Mouse (Mus musculus) hindbrain, embryonic 13.5 days (tissue): ENCODE results near the gene Notch4. TPM values are rescaled to one million over a fixed set of nuclear protein-coding genes. Genes with fewer than 3 reads are reported as not detected.

Source experiments
- ATAC-seq: fragments of 200-750 bp; cut with Nextera tagmentation; 2 replicates; pipeline ENCODE4 v1.8.0; 2017; ENCODE audit warnings: moderate TSS enrichment; ENCODE audit not compliant: low FRiP score
- H3K27ac ChIP-seq: fragments of 300-500 bp; sonication (generic); 2 replicates; pipeline ENCODE4 v1.5.1; 2015; ENCODE audit warnings: inconsistent platforms, mild to moderate bottlenecking, moderate library complexity
- H3K27me3 ChIP-seq: fragments of 300-500 bp; sonication (generic); 2 replicates; pipeline ENCODE4 v1.6.1; 2015; ENCODE audit warnings: mild to moderate bottlenecking, inconsistent platforms
- H3K36me3 ChIP-seq: fragments of 300-500 bp; sonication (generic); 2 replicates; pipeline ENCODE4 v1.6.1; 2015; ENCODE audit warnings: mild to moderate bottlenecking, inconsistent platforms
- H3K4me1 ChIP-seq: fragments of 300-500 bp; sonication (generic); replicated peaks from 2 replicates; pipeline ENCODE4 v1.6.1; 2015; ENCODE audit warnings: inconsistent platforms
- H3K4me2 ChIP-seq: fragments of 300-500 bp; sonication (generic); 2 replicates; pipeline ENCODE4 v1.6.1; 2015; ENCODE audit warnings: inconsistent platforms, mild to moderate bottlenecking, moderate library complexity
- H3K4me3 ChIP-seq: fragments of 300-500 bp; sonication (generic); 2 replicates; pipeline ENCODE4 v1.5.1; 2015; ENCODE audit warnings: mild to moderate bottlenecking, inconsistent platforms
- H3K9ac ChIP-seq: fragments of 300-500 bp; sonication (generic); 2 replicates; pipeline ENCODE4 v1.6.1; 2015; ENCODE audit warnings: mild to moderate bottlenecking, inconsistent platforms
- H3K9me3 ChIP-seq: fragments of 300-500 bp; sonication (generic); 2 replicates; pipeline ENCODE4 v1.6.1; 2016; ENCODE audit warnings: inconsistent platforms
- WGBS: fragments of 180-500 bp; shearing (Covaris S2); methylation state at CpG from one replicate; pipeline ENCODE4 v1.1.7; 2015; 5-methylcytosine and 5-hydroxymethylcytosine counted together
- polyA plus RNA-seq: library from polyadenylated mRNA; unstranded; fragments of >200 nt; fragmentation: Nextera tagmentation; extraction: Ambion mirVana; gene quantifications from 2 replicates; pipeline ENCODE4 v1.2.1, GENCODE M21; 2015

Gene Notch4
- polyA plus RNA-seq, 1 experiment from 2014 or later, result 8.4 TPM

- Histone ChIP-seq H3K4me1 (no peaks in the 10 kb centered on the region), H3K27me3 (no peaks in the 10 kb centered on the region), H3K4me2 (no peak overlapping the region), H3K9ac (no peak overlapping the region), H3K27ac (no peak overlapping the region), H3K36me3 (peaks cover 75% of the 10 kb centered on the region), H3K4me3 (no peak overlapping the region), H3K9me3 (no peaks in the 10 kb centered on the region)
- ATAC-seq, result no peak
- WGBS, result 12% methylated on average over 6 of the region's 6 CpGs
These were observed 54.9 kb downstream of the Notch4 start for GRCm38 (mm10) chr17:34618999-34619398.

GRCm38 (mm10) chr17:34621006-34621405 is 56.9 kb downstream of the Notch4 start:
- no peaks in the 10 kb centered on the region for H3K27me3 ChIP-seq
- no peak overlapping the region for H3K4me3 ChIP-seq
- H3K4me2 ChIP-seq, result no peak overlapping the region
- H3K9ac ChIP-seq, result no peak overlapping the region
- peaks cover 4% of the 10 kb centered on the region for H3K4me1 ChIP-seq
- no peak overlapping the region for H3K27ac ChIP-seq
- WGBS, result 93% methylated on average over 8 of the region's 8 CpGs
- peaks cover 57% of the 10 kb centered on the region for H3K36me3 ChIP-seq
- H3K9me3 ChIP-seq, result no peaks in the 10 kb centered on the region
- ATAC-seq, result no peak

GRCm38 (mm10) chr17:34623161-34623560 is 59.1 kb downstream of the Notch4 start:
- Histone ChIP-seq H3K4me3 (no peak overlapping the region), H3K4me2 (no peak overlapping the region), H3K4me1 (peaks cover 19% of the 10 kb centered on the region), H3K36me3 (peaks cover 44% of the 10 kb centered on the region), H3K9me3 (no peaks in the 10 kb centered on the region), H3K27ac (no peak overlapping the region), H3K27me3 (no peaks in the 10 kb centered on the region), H3K9ac (no peak overlapping the region)
- no peak for ATAC-seq
- WGBS, result 90% methylated on average over 9 of the region's 9 CpGs

- WGBS, result 98% methylated on average over 3 of the region's 3 CpGs
- Histone ChIP-seq H3K4me2 (no peak overlapping the region), H3K27me3 (peaks cover 5% of the 10 kb centered on the region)
These were observed 60.9 kb downstream of the Notch4 start for GRCm38 (mm10) chr17:34624981-34625380.

GRCm38 (mm10) chr17:34626062-34626772 is 62.1 kb downstream of the Notch4 start:
- Histone ChIP-seq H3K4me2 (peak overlapping the region; percentile 91), H3K27me3 (peaks cover 17% of the 10 kb centered on the region), H3K4me3 (peak overlapping the region; percentile 73), H3K27ac (peak overlapping the region; percentile 93), H3K4me1 (peaks cover 49% of the 10 kb centered on the region), H3K9ac (peak overlapping the region; percentile 83), H3K9me3 (no peaks in the 10 kb centered on the region), H3K36me3 (peaks cover 28% of the 10 kb centered on the region)
- WGBS, result 53% methylated on average over 16 of the region's 16 CpGs
- no peak for ATAC-seq

More at GRCm38 (mm10) chr17:34624981-34625380, 60.9 kb downstream of the Notch4 start:
- no peak overlapping the region for H3K9ac ChIP-seq
- no peak overlapping the region for H3K4me3 ChIP-seq
- peaks cover 35% of the 10 kb centered on the region for H3K36me3 ChIP-seq
- no peaks in the 10 kb centered on the region for H3K9me3 ChIP-seq
- ATAC-seq, result no peak
- no peak overlapping the region for H3K27ac ChIP-seq
- H3K4me1 ChIP-seq, result peaks cover 37% of the 10 kb centered on the region

GRCm38 (mm10) chr17:34626773-34627092 is 62.7 kb downstream of the Notch4 start:
- H3K4me1 ChIP-seq, result peaks cover 54% of the 10 kb centered on the region
- WGBS, result 0% methylated on average over 18 of the region's 18 CpGs
- H3K4me3 ChIP-seq, result peak overlapping the region; percentile 73
- H3K27me3 ChIP-seq, result peaks cover 22% of the 10 kb centered on the region
- H3K9ac ChIP-seq, result peak overlapping the region; percentile 83
- H3K36me3 ChIP-seq, result peaks cover 22% of the 10 kb centered on the region
- no peaks in the 10 kb centered on the region for H3K9me3 ChIP-seq
- H3K4me2 ChIP-seq, result peak overlapping the region; percentile 91
- peak overlapping the region; percentile 93 for H3K27ac ChIP-seq
- ATAC-seq, result peak; percentile 43

- peaks cover 17% of the 10 kb centered on the region for H3K36me3 ChIP-seq
- 0% methylated on average over 42 of the region's 45 CpGs for WGBS
- H3K4me3 ChIP-seq, result peak overlapping the region; percentile 73
- peak overlapping the region; percentile 93 for H3K27ac ChIP-seq
- peak overlapping the region; percentile 91 for H3K4me2 ChIP-seq
- H3K9ac ChIP-seq, result peak overlapping the region; percentile 83
- peaks cover 28% of the 10 kb centered on the region for H3K27me3 ChIP-seq
- ATAC-seq, result peak; percentile 73
- H3K9me3 ChIP-seq, result no peaks in the 10 kb centered on the region
- peaks cover 60% of the 10 kb centered on the region for H3K4me1 ChIP-seq
These were observed 63.2 kb downstream of the Notch4 start for GRCm38 (mm10) chr17:34627093-34627942.

GRCm38 (mm10) chr17:34627943-34628643 is 64.0 kb downstream of the Notch4 start, which contains the start of gene Ppt2:
Gene Ppt2 (minus strand): TSS chr17:34628510.
- peak within 1 kb of the TSS; percentile 83 for H3K9ac ChIP-seq
- 8% methylated on average over 29 of the region's 29 CpGs for WGBS
- peak within 1 kb of the TSS; percentile 73 for H3K4me3 ChIP-seq
- peaks cover 10% of the 10 kb centered on the region for H3K36me3 ChIP-seq
- H3K27ac ChIP-seq, result peak within 1 kb of the TSS; percentile 93
- peaks cover 61% of the 10 kb centered on the region for H3K4me1 ChIP-seq
- peaks cover 36% of the 10 kb centered on the region for H3K27me3 ChIP-seq
- H3K4me2 ChIP-seq, result peak within 1 kb of the TSS; percentile 91
- ATAC-seq, result peak; percentile 22
- no peaks in the 10 kb centered on the region for H3K9me3 ChIP-seq

- no peak for ATAC-seq
- Histone ChIP-seq H3K9me3 (no peaks in the 10 kb centered on the region), H3K27me3 (peaks cover 41% of the 10 kb centered on the region), H3K36me3 (peaks cover 4% of the 10 kb centered on the region), H3K9ac (peak overlapping the region; percentile 83), H3K4me1 (peaks cover 61% of the 10 kb centered on the region), H3K4me3 (peak overlapping the region; percentile 73), H3K27ac (peak overlapping the region; percentile 93), H3K4me2 (peak overlapping the region; percentile 91)
- WGBS, result 17% methylated on average over 5 of the region's 5 CpGs
These were observed 64.5 kb downstream of the Notch4 start for GRCm38 (mm10) chr17:34628644-34628967.

GRCm38 (mm10) chr17:34629221-34629751 is 65.2 kb downstream of the Notch4 start, which contains the start of gene Prrt1:
Gene Prrt1 (plus strand): TSS chr17:34629533.
- Histone ChIP-seq H3K27ac (peak within 1 kb of the TSS; percentile 93), H3K9ac (peak within 1 kb of the TSS; percentile 83), H3K27me3 (peaks cover 47% of the 10 kb centered on the region), H3K4me3 (peak within 1 kb of the TSS; percentile 73), H3K4me2 (peak within 1 kb of the TSS; percentile 91), H3K9me3 (no peaks in the 10 kb centered on the region), H3K36me3 (peaks cover 3% of the 10 kb centered on the region; the same call in 1 of the 2 replicates), H3K4me1 (peaks cover 61% of the 10 kb centered on the region)
- ATAC-seq, result peak; percentile 26; the same call in 1 of the 2 replicates
- 1% methylated on average over 16 of the region's 16 CpGs for WGBS

GRCm38 (mm10) chr17:34629796-34630603 is 65.9 kb downstream of the Notch4 start:
- Histone ChIP-seq H3K4me2 (peak overlapping the region; percentile 91), H3K27me3 (peaks cover 47% of the 10 kb centered on the region), H3K4me3 (peak overlapping the region; percentile 73), H3K9me3 (no peaks in the 10 kb centered on the region), H3K9ac (peak overlapping the region; percentile 83), H3K4me1 (peaks cover 61% of the 10 kb centered on the region), H3K36me3 (peaks cover 3% of the 10 kb centered on the region; the same call in 1 of the 2 replicates), H3K27ac (peak overlapping the region; percentile 93; the same call in 1 of the 2 replicates)
- WGBS, result 10% methylated on average over 12 of the region's 12 CpGs
- ATAC-seq, result no peak
